Mouse (Mus musculus): ENCODE results near the gene AI182371. TPM values are rescaled to one million over a fixed set of nuclear protein-coding genes. Genes with fewer than 3 reads are reported as not detected.

Gene AI182371
- polyA plus RNA-seq, 1 experiment, result 0.39 TPM

GRCm38 (mm10) chr2:35131991-35132661 is 30.8 kb upstream of the AI182371 start:
- DNase-seq, result peak; percentile 96
- Histone ChIP-seq H3K27me3 (ENCODE audit: control insufficient read depth, insufficient read depth, low read length) (no peaks in the 10 kb centered on the region), H3K36me3 (ENCODE audit: control insufficient read depth, insufficient read depth, low read length) (peaks cover 40% of the 10 kb centered on the region), H3K4me1 (replicated peaks; ENCODE audit: control insufficient read depth, insufficient read depth, low read length) (peaks cover 2% of the 10 kb centered on the region; the same call in 1 of the 2 replicates), H3K4me3 (ENCODE audit: control insufficient read depth, insufficient read depth, low read length) (peak overlapping the region; percentile 59), H3K27ac (ENCODE audit: control insufficient read depth, insufficient read depth, low read length) (peak overlapping the region; percentile 91)
- TF ChIP-seq CTCF (IDR thresholded peaks at IDR 0.05; ENCODE audit: borderline replicate concordance, control insufficient read depth, extremely low read depth, insufficient read depth, low read length, poor library complexity), result no peak
- TF ChIP-seq POLR2A (IDR thresholded peaks at IDR 0.05; ENCODE audit: control insufficient read depth, extremely low read depth, insufficient read depth, low read length, poor library complexity), result 0 out of 2 replicates have a peak, but pooled peaks have one; percentile 27
- 0% methylated on average over 21 of the region's 21 CpGs for WGBS

GRCm38 (mm10) chr2:35131491-35131890 is 30.1 kb upstream of the AI182371 start:
- H3K27me3 ChIP-seq (ENCODE audit: control insufficient read depth, insufficient read depth, low read length), result no peaks in the 10 kb centered on the region
- H3K4me3 ChIP-seq (ENCODE audit: control insufficient read depth, insufficient read depth, low read length), result no peak overlapping the region
- peaks cover 2% of the 10 kb centered on the region; the same call in 1 of the 2 replicates for H3K4me1 ChIP-seq (replicated peaks; ENCODE audit: control insufficient read depth, insufficient read depth, low read length)
- no peak for DNase-seq
- peaks cover 37% of the 10 kb centered on the region for H3K36me3 ChIP-seq (ENCODE audit: control insufficient read depth, insufficient read depth, low read length)
- no peak overlapping the region for H3K27ac ChIP-seq (ENCODE audit: control insufficient read depth, insufficient read depth, low read length)
- TF ChIP-seq CTCF (IDR thresholded peaks at IDR 0.05; ENCODE audit: borderline replicate concordance, control insufficient read depth, extremely low read depth, insufficient read depth, low read length, poor library complexity) (no peak), POLR2A (IDR thresholded peaks at IDR 0.05; ENCODE audit: control insufficient read depth, extremely low read depth, insufficient read depth, low read length, poor library complexity) (no peak)

GRCm38 (mm10) chr2:35124716-35125115 is 23.4 kb upstream of the AI182371 start:
- TF ChIP-seq POLR2A (IDR thresholded peaks at IDR 0.05; ENCODE audit: control insufficient read depth, extremely low read depth, insufficient read depth, low read length, poor library complexity), result no peak
- Histone ChIP-seq H3K27me3 (ENCODE audit: control insufficient read depth, insufficient read depth, low read length) (no peaks in the 10 kb centered on the region), H3K27ac (ENCODE audit: control insufficient read depth, insufficient read depth, low read length) (no peak overlapping the region), H3K36me3 (ENCODE audit: control insufficient read depth, insufficient read depth, low read length) (peaks cover 51% of the 10 kb centered on the region), H3K4me3 (ENCODE audit: control insufficient read depth, insufficient read depth, low read length) (no peak overlapping the region), H3K4me1 (replicated peaks; ENCODE audit: control insufficient read depth, insufficient read depth, low read length) (no peaks in the 10 kb centered on the region)
- DNase-seq, result peak; percentile 26
- 92% methylated on average over 7 of the region's 7 CpGs for WGBS

- H3K27me3 ChIP-seq (ENCODE audit: control insufficient read depth, insufficient read depth, low read length), result no peaks in the 10 kb centered on the region
- no peak overlapping the region for H3K27ac ChIP-seq (ENCODE audit: control insufficient read depth, insufficient read depth, low read length)
- peaks cover 8% of the 10 kb centered on the region; the same call in 1 of the 2 replicates for H3K4me1 ChIP-seq (replicated peaks; ENCODE audit: control insufficient read depth, insufficient read depth, low read length)
- H3K36me3 ChIP-seq (ENCODE audit: control insufficient read depth, insufficient read depth, low read length), result peaks cover 9% of the 10 kb centered on the region
- no peak overlapping the region for H3K4me3 ChIP-seq (ENCODE audit: control insufficient read depth, insufficient read depth, low read length)
- no peak for DNase-seq
- 5% methylated on average over 2 of the region's 2 CpGs for WGBS
- TF ChIP-seq CTCF (IDR thresholded peaks at IDR 0.05; ENCODE audit: borderline replicate concordance, control insufficient read depth, extremely low read depth, insufficient read depth, low read length, poor library complexity) (no peak), POLR2A (IDR thresholded peaks at IDR 0.05; ENCODE audit: control insufficient read depth, extremely low read depth, insufficient read depth, low read length, poor library complexity) (no peak)
These were observed 9.2 kb upstream of the AI182371 start for GRCm38 (mm10) chr2:35110521-35110920.

- H3K27ac ChIP-seq (ENCODE audit: control insufficient read depth, insufficient read depth, low read length), result peak overlapping the region; percentile 62
- peak overlapping the region; percentile 77 for H3K4me3 ChIP-seq (ENCODE audit: control insufficient read depth, insufficient read depth, low read length)
- no peaks in the 10 kb centered on the region for H3K27me3 ChIP-seq (ENCODE audit: control insufficient read depth, insufficient read depth, low read length)
- 1% methylated on average over 13 of the region's 13 CpGs for WGBS
- no peak for DNase-seq
- peaks cover 4% of the 10 kb centered on the region for H3K36me3 ChIP-seq (ENCODE audit: control insufficient read depth, insufficient read depth, low read length)
- H3K4me1 ChIP-seq (replicated peaks; ENCODE audit: control insufficient read depth, insufficient read depth, low read length), result peaks cover 8% of the 10 kb centered on the region; the same call in 1 of the 2 replicates
- TF ChIP-seq CTCF (IDR thresholded peaks at IDR 0.05; ENCODE audit: borderline replicate concordance, control insufficient read depth, extremely low read depth, insufficient read depth, low read length, poor library complexity) (no peak), POLR2A (IDR thresholded peaks at IDR 0.05; ENCODE audit: control insufficient read depth, extremely low read depth, insufficient read depth, low read length, poor library complexity) (no peak)
These were observed 8.6 kb upstream of the AI182371 start for GRCm38 (mm10) chr2:35109924-35110304.

GRCm38 (mm10) chr2:35109141-35109923 is 8.0 kb upstream of the AI182371 start, which contains the start of gene Cntrl:
Gene Cntrl (plus strand): TSS chr2:35109492.
- peak within 1 kb of the TSS; percentile 66 for H3K27ac ChIP-seq (ENCODE audit: control insufficient read depth, insufficient read depth, low read length)
- H3K4me3 ChIP-seq (ENCODE audit: control insufficient read depth, insufficient read depth, low read length), result peak within 1 kb of the TSS; percentile 77
- TF ChIP-seq CTCF (IDR thresholded peaks at IDR 0.05; ENCODE audit: borderline replicate concordance, control insufficient read depth, extremely low read depth, insufficient read depth, low read length, poor library complexity) (peak; percentile 46; the same call in 1 of the 2 replicates), POLR2A (IDR thresholded peaks at IDR 0.05; ENCODE audit: control insufficient read depth, extremely low read depth, insufficient read depth, low read length, poor library complexity) (peak; percentile 86)
- H3K4me1 ChIP-seq (replicated peaks; ENCODE audit: control insufficient read depth, insufficient read depth, low read length), result peaks cover 8% of the 10 kb centered on the region; the same call in 1 of the 2 replicates
- no peaks in the 10 kb centered on the region for H3K27me3 ChIP-seq (ENCODE audit: control insufficient read depth, insufficient read depth, low read length)
- WGBS, result under 1% methylated on average over 61 of the region's 62 CpGs
- DNase-seq, result peak; percentile 93
- no peaks in the 10 kb centered on the region for H3K36me3 ChIP-seq (ENCODE audit: control insufficient read depth, insufficient read depth, low read length)

Measured in thymus, adult 2 months (tissue).